In the genomic region with DNA sequence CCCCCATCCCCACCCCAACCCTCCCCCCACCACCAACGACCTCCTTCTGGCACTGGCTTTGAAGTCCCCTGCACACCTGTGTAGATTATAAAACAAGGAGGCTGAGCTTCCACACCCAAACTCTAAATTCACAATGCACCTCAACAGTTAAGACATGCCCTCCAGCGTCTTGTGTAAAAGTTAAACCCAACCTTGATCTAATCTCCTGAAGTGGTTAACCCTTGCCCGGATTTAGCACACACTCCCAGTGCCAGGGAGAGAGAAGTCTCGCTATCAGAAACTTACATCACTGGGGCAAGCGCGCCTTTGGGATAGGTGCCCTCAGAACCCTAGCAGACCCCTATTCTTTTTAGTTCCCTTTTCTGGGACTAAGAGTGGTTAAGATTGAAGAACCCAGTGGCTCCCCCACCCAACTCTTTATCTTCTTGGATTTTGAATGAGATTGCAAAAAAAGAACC, we compare ENCODE assay signal across 8 mouse cellular contexts.
DNase-seq lines count a peak whose midpoint lies in the region; ATAC-seq lines count a peak whose summit lies in the region.

No protein-coding gene starts in this region.

- 45% methylated on average over 6 of the region's 6 CpGs for WGBS in lung, embryonic 15.5 days
- WGBS in neural tube, embryonic 15.5 days: 56% methylated on average over 6 of the region's 6 CpGs

- no peak overlapping the region for H3K4me3 ChIP-seq in lung, embryonic 15.5 days
- H3K4me3 ChIP-seq in neural tube, embryonic 15.5 days (replicated peaks): no peak overlapping the region

- no peak overlapping the region for H3K9ac ChIP-seq in lung, embryonic 15.5 days
- H3K9ac ChIP-seq in neural tube, embryonic 15.5 days (replicated peaks): no peak overlapping the region

- H3K27ac ChIP-seq in lung, embryonic 15.5 days: peak overlapping the region; percentile 66
- no peak overlapping the region for H3K27ac ChIP-seq in neural tube, embryonic 15.5 days (replicated peaks)

- H3K27me3 ChIP-seq in lung, embryonic 15.5 days: no peaks in the 10 kb centered on the region
- H3K27me3 ChIP-seq in neural tube, embryonic 15.5 days (replicated peaks): no peaks in the 10 kb centered on the region

- H3K4me2 ChIP-seq in lung, embryonic 15.5 days: peak overlapping the region; percentile 23
- H3K4me2 ChIP-seq in neural tube, embryonic 15.5 days: no peak overlapping the region

- H3K9me3 ChIP-seq in lung, embryonic 15.5 days: no peaks in the 10 kb centered on the region
- H3K9me3 ChIP-seq in neural tube, embryonic 15.5 days (replicated peaks): no peaks in the 10 kb centered on the region

- peak; percentile 41; the same call in 1 of the 2 replicates for ATAC-seq in lung, embryonic 15.5 days (ENCODE audit: borderline replicate concordance, extremely low read depth, low FRiP score, low TSS enrichment)
- ATAC-seq in neural tube, embryonic 15.5 days (ENCODE audit: low FRiP score): no peak

- H3K4me1 ChIP-seq in lung, embryonic 15.5 days: peaks cover 19% of the 10 kb centered on the region; the same call in 1 of the 2 replicates
- no peaks in the 10 kb centered on the region for H3K4me1 ChIP-seq in neural tube, embryonic 15.5 days

- no peak for DNase-seq in lung, postnatal 36 days
- peak; percentile 70 for DNase-seq in gonadal fat pad, adult 2 months (ENCODE audit: low read depth)
- DNase-seq in kidney, postnatal 14 days: peak; percentile 21
- DNase-seq in thymus, postnatal 0 days (ENCODE audit: low spot score): peak; percentile 83
- no peak for DNase-seq in embryo, embryonic 10 days (ENCODE audit: low spot score)
- no peak for DNase-seq in retina, embryonic 14.5 days (ENCODE audit: low spot score)

- no peaks in the 10 kb centered on the region for H3K36me3 ChIP-seq in lung, embryonic 15.5 days
- H3K36me3 ChIP-seq in neural tube, embryonic 15.5 days: no peaks in the 10 kb centered on the region

Comparison
In these comparisons a context has a peak if more than half of its experiments do, and no peak if none do; other contexts are left out.
1. DNase-seq: peak in gonadal fat pad, adult 2 months (single experiment), kidney, postnatal 14 days (single experiment) and thymus, postnatal 0 days (single experiment); none in lung, postnatal 36 days (single experiment), embryo, embryonic 10 days (single experiment) and retina, embryonic 14.5 days (single experiment).